Mouse (Mus musculus): ENCODE measurements around the gene Ahctf1. TPM values are rescaled to one million over a fixed set of nuclear protein-coding genes. Genes with fewer than 3 reads are reported as not detected.

Ahctf1 gene
- 100 to 1,000 TPM; 122 to 127 TPM for total RNA-seq (2023)

GRCm38 (mm10) chr1:179803513-179804139 is at the start of gene Ahctf1:
Ahctf1 (minus strand) TSS chr1:179803680.

GRCm38 (mm10) chr1:179802610-179803512 is 619 bp downstream of the Ahctf1 start, which contains the start of gene Gm10518:
Gm10518 (plus strand) TSS chr1:179803376.

GRCm38 (mm10) chr1:179745171-179745570 is 58.3 kb downstream of the Ahctf1 start, which contains the start of gene Kif28:
Kif28 (minus strand) TSS chr1:179745271.

Other genes starting within 250 kb of the Ahctf1 start
- gene Sccpdh, start 135.5 kb downstream of the Ahctf1 start, total RNA-seq (2023) = 1 to 10 TPM; 6.3 to 6.4 TPM
- gene Kif28, start 58.4 kb downstream of the Ahctf1 start, total RNA-seq (2023) = not detected
- gene Gm10518, start 304 bp downstream of the Ahctf1 start, total RNA-seq (2023) = not detected
- 1 to 10 TPM in 1 of 2 experiments, under 1 TPM in 1; 0.42 to 2.1 TPM for gene Cdc42bpa, start 156.8 kb upstream of the Ahctf1 start, total RNA-seq (2023)